Mouse (Mus musculus): ENCODE data around the gene Nsg2.

The Nsg2 gene

GRCm38 (mm10) chr11:32013014-32013427, 12.8 kb downstream of the Nsg2 start:
- no peak for DNase-seq

GRCm38 (mm10) chr11:32013561-32013960, 13.3 kb downstream of the Nsg2 start:
- no peak for DNase-seq

- no peak for DNase-seq
Observed at GRCm38 (mm10) chr11:32018201-32018600, 17.9 kb downstream of the Nsg2 start.

- DNase-seq: peak in 1 of 2 experiments; percentile 59
Observed at GRCm38 (mm10) chr11:32020031-32020965, 20.0 kb downstream of the Nsg2 start.

GRCm38 (mm10) chr11:32026634-32027033, 26.4 kb downstream of the Nsg2 start:
- DNase-seq: no peak

- DNase-seq: peak in 1 of 2 experiments; percentile 34
Observed at GRCm38 (mm10) chr11:32027474-32028342, 27.4 kb downstream of the Nsg2 start.

GRCm38 (mm10) chr11:32028605-32029004, 28.3 kb downstream of the Nsg2 start:
- no peak for DNase-seq

GRCm38 (mm10) chr11:32029356-32029755, 29.1 kb downstream of the Nsg2 start:
- DNase-seq: no peak

GRCm38 (mm10) chr11:32031396-32031795, 31.1 kb downstream of the Nsg2 start:
- DNase-seq: no peak

- no peak for DNase-seq
Observed at GRCm38 (mm10) chr11:32032053-32032452, 31.8 kb downstream of the Nsg2 start.

GRCm38 (mm10) chr11:32035831-32036230, 35.6 kb downstream of the Nsg2 start:
- DNase-seq: no peak

GRCm38 (mm10) chr11:32039656-32040055, 39.4 kb downstream of the Nsg2 start:
- no peak for DNase-seq

GRCm38 (mm10) chr11:32057389-32057788, 57.1 kb downstream of the Nsg2 start:
- DNase-seq: no peak

- no peak for DNase-seq
Observed at GRCm38 (mm10) chr11:32057861-32058260, 57.6 kb downstream of the Nsg2 start.

GRCm38 (mm10) chr11:32061020-32061419, 60.8 kb downstream of the Nsg2 start:
- DNase-seq: no peak

GRCm38 (mm10) chr11:32061874-32062273, 61.6 kb downstream of the Nsg2 start:
- peak in 1 of 2 experiments; percentile 16 for DNase-seq

- DNase-seq: peak in 1 of 2 experiments; percentile 20
Observed at GRCm38 (mm10) chr11:32063775-32064510, 63.7 kb downstream of the Nsg2 start.

GRCm38 (mm10) chr11:32064511-32064862, 64.2 kb downstream of the Nsg2 start:
- DNase-seq: no peak

- DNase-seq: no peak
Observed at GRCm38 (mm10) chr11:32068736-32069490, 68.7 kb downstream of the Nsg2 start.

GRCm38 (mm10) chr11:32075163-32075562, 74.9 kb downstream of the Nsg2 start:
- DNase-seq: no peak

- DNase-seq: no peak
Observed at GRCm38 (mm10) chr11:32083462-32083861, 83.2 kb downstream of the Nsg2 start.

- DNase-seq: peak; percentile 47 to 60
Observed at GRCm38 (mm10) chr11:32086525-32086924, 86.3 kb downstream of the Nsg2 start.

Data from cerebellum, postnatal 10 days (tissue).